Mouse (Mus musculus): ENCODE data around the gene Dkc1. TPM values are rescaled to one million over a fixed set of nuclear protein-coding genes. Genes with fewer than 3 reads are reported as not detected.
A peak's percentile ranks its signal among the peaks of the same experiment; 100 is the strongest.

Dkc1 gene
- 46.5 and 60.9 TPM in 2 replicates for polyA plus RNA-seq (2014; fragmentation: Nextera tagmentation; extraction: Ambion mirVana)

DNA sequence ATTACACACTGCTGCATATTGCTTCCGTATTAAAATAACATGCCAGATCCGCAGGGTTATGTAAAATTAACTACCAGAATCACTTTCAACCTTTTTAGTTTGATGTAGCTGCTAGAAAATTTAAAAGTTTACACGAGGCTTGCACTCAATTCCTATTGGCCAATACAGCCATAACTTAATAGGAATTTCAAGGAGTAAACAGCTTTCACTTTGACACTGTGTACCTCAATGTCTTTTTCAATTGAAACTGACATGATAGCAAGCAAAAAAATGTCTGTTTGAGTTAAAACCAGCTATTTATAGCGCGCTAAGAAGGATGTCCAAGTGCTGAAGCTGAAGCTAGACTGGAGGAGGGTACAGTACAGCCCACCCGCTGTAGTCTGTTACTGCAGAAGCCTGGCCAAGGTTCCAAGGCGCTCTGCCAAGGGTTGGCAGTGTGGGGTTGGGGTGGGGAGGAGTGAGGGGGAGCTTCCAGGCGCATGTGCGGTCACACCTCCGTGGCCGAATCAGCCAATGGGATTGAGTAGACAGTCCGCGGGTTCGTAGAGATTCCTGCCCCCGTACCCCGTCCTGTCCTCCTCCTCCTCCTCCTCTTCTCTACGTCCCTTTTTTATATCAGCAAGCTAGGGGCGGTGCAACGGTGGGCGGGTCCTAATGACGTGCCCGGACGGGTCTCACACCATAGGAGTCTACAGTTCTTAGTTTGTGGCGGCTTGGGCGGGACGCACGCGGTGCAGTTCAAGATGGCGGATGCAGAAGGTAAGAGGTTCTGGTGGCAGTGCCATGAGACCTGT lies at the start of gene Dkc1:
Dkc1 (plus strand) TSS at position 486 of the 794 bp plus-strand sequence.
- Histone ChIP-seq H3K36me3 (ENCODE audit: control insufficient read depth, insufficient read depth, low read length) (peaks cover 2% of the 10 kb centered on the region; the same call in 1 of the 2 replicates), H3K9me3 (ENCODE audit: control insufficient read depth, low read length) (no peaks in the 10 kb centered on the region), H3K27me3 (ENCODE audit: control insufficient read depth, insufficient read depth, low read length) (no peaks in the 10 kb centered on the region), H3K4me1 (ENCODE audit: control insufficient read depth, insufficient read depth, low read length) (no peaks in the 10 kb centered on the region), H3K9ac (replicated peaks; ENCODE audit: low read length) (peak within 1 kb of the TSS; percentile 49), H3K4me2 (ENCODE audit: low read length) (peak within 1 kb of the TSS; percentile 51), H3K4me3 (replicated peaks; ENCODE audit: low read depth, low read length) (peak within 1 kb of the TSS; percentile 47), H3K27ac (replicated peaks; ENCODE audit: low read depth, low read length) (peak within 1 kb of the TSS; percentile 65)
- DNase-seq (peak; percentile 90), ATAC-seq (ENCODE audit: low FRiP score, low TSS enrichment) (peak; percentile 99)
- 31% methylated on average over 27 of the region's 29 CpGs for WGBS

DNA sequence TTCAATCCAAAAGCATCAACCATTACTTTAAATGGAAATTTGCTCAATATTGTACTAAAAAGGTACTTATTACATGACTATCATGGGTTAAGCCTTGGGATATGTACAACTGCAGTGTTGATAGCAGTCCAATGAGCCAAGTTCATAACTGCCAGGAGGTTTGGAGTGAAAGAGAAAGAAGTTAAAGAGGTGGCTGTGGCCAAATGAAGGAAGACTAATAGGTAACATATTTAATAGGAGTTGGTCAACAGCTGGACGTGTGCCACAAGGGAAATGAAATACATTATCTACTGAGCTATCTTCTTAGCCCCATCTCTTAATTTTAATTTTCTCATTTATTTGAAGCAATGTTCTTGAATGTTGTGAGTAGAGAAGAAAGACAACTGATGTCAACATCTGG lies 49.7 kb upstream of the Dkc1 start:
- Histone ChIP-seq H3K4me1 (ENCODE audit: control insufficient read depth, insufficient read depth, low read length) (no peaks in the 10 kb centered on the region), H3K4me2 (ENCODE audit: low read length) (no peak overlapping the region), H3K27me3 (ENCODE audit: control insufficient read depth, insufficient read depth, low read length) (no peaks in the 10 kb centered on the region), H3K27ac (replicated peaks; ENCODE audit: low read depth, low read length) (no peak overlapping the region), H3K4me3 (replicated peaks; ENCODE audit: low read depth, low read length) (no peak overlapping the region), H3K9me3 (ENCODE audit: control insufficient read depth, low read length) (no peaks in the 10 kb centered on the region), H3K36me3 (ENCODE audit: control insufficient read depth, insufficient read depth, low read length) (no peaks in the 10 kb centered on the region), H3K9ac (replicated peaks; ENCODE audit: low read length) (no peak overlapping the region)
- no peak for DNase-seq
- no peak for ATAC-seq (ENCODE audit: low FRiP score, low TSS enrichment)
- 82% methylated on average over 1 of the region's 1 CpGs for WGBS

GRCm38 (mm10) chrX:75046921-75047635 lies 48.6 kb upstream of the Dkc1 start:
- WGBS = 77% methylated on average over 3 of the region's 3 CpGs
- no peaks in the 10 kb centered on the region for H3K36me3 ChIP-seq (ENCODE audit: control insufficient read depth, insufficient read depth, low read length)
- H3K27ac ChIP-seq (replicated peaks; ENCODE audit: low read depth, low read length) = no peak overlapping the region
- no peak overlapping the region for H3K9ac ChIP-seq (replicated peaks; ENCODE audit: low read length)
- ATAC-seq (ENCODE audit: low FRiP score, low TSS enrichment) = no peak
- H3K4me2 ChIP-seq (ENCODE audit: low read length) = no peak overlapping the region
- no peak overlapping the region for H3K4me3 ChIP-seq (replicated peaks; ENCODE audit: low read depth, low read length)
- H3K9me3 ChIP-seq (ENCODE audit: control insufficient read depth, low read length) = no peaks in the 10 kb centered on the region
- DNase-seq = peak; percentile 0
- H3K4me1 ChIP-seq (ENCODE audit: control insufficient read depth, insufficient read depth, low read length) = no peaks in the 10 kb centered on the region
- H3K27me3 ChIP-seq (ENCODE audit: control insufficient read depth, insufficient read depth, low read length) = no peaks in the 10 kb centered on the region

- Histone ChIP-seq H3K27ac (replicated peaks; ENCODE audit: low read depth, low read length) (no peak overlapping the region), H3K9ac (replicated peaks; ENCODE audit: low read length) (no peak overlapping the region), H3K4me1 (ENCODE audit: control insufficient read depth, insufficient read depth, low read length) (no peaks in the 10 kb centered on the region), H3K9me3 (ENCODE audit: control insufficient read depth, low read length) (no peaks in the 10 kb centered on the region), H3K36me3 (ENCODE audit: control insufficient read depth, insufficient read depth, low read length) (no peaks in the 10 kb centered on the region), H3K4me3 (replicated peaks; ENCODE audit: low read depth, low read length) (no peak overlapping the region), H3K4me2 (ENCODE audit: low read length) (no peak overlapping the region), H3K27me3 (ENCODE audit: control insufficient read depth, insufficient read depth, low read length) (no peaks in the 10 kb centered on the region)
- WGBS = 90% methylated on average over 2 of the region's 2 CpGs
- DNase-seq (no peak), ATAC-seq (ENCODE audit: low FRiP score, low TSS enrichment) (no peak)
These were observed 39.4 kb upstream of the Dkc1 start for GRCm38 (mm10) chrX:75056120-75056775.

GRCm38 (mm10) chrX:75082351-75082750 lies 13.3 kb upstream of the Dkc1 start:
- Histone ChIP-seq H3K27ac (replicated peaks; ENCODE audit: low read depth, low read length) (no peak overlapping the region), H3K4me2 (ENCODE audit: low read length) (no peak overlapping the region), H3K27me3 (ENCODE audit: control insufficient read depth, insufficient read depth, low read length) (no peaks in the 10 kb centered on the region), H3K9me3 (ENCODE audit: control insufficient read depth, low read length) (no peaks in the 10 kb centered on the region), H3K4me3 (replicated peaks; ENCODE audit: low read depth, low read length) (no peak overlapping the region), H3K4me1 (ENCODE audit: control insufficient read depth, insufficient read depth, low read length) (no peaks in the 10 kb centered on the region), H3K9ac (replicated peaks; ENCODE audit: low read length) (no peak overlapping the region), H3K36me3 (ENCODE audit: control insufficient read depth, insufficient read depth, low read length) (no peaks in the 10 kb centered on the region)
- DNase-seq = no peak
- WGBS = 64% methylated on average over 2 of the region's 2 CpGs
- no peak for ATAC-seq (ENCODE audit: low FRiP score, low TSS enrichment)

DNA sequence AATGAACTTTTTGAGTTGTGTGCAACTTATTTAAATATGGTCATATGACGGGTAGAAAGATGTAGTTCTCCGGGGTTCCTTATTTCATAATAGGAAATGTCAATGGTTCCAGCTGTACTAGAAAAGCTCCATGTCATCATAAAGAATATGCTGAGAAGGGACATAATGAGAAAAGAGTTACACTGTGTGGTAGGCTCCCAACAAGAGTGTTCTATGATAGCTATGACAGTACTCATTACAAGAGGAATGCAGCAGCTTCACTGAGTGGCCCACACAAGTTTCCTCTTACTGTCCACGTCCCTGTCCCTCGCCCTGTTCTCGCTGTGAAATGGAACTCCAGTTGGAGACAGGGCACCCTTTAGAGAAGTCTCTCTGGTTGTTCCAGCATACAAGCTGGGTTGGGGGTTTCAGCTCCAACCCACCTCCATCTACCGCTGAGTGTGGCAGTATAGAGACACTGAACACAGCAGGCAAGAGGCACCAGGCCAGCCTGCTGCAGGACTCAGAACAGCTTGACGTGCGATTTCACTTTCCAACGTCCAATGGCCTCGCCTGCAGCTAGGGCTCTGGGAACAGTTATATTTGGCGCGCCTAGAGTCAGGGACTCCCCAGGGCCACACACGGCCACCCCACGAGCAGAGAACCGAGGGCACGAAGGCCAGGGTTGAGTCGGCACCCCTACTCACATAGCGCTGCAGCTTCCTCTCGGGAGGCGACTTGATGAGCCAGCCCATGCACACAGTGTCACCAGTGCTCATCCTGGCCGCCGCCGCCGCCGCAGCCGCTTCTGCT lies 11.5 kb upstream of the Dkc1 start:
- ATAC-seq (ENCODE audit: low FRiP score, low TSS enrichment) = peak; percentile 63; the same call in 1 of the 2 replicates

GRCm38 (mm10) chrX:75084774-75085508 lies 10.7 kb upstream of the Dkc1 start, which contains the start of gene Gab3:
Gene Gab3, minus strand, starts transcription at chrX:75085458.
- Histone ChIP-seq H3K9me3 (ENCODE audit: control insufficient read depth, low read length) (no peaks in the 10 kb centered on the region), H3K36me3 (ENCODE audit: control insufficient read depth, insufficient read depth, low read length) (no peaks in the 10 kb centered on the region), H3K27ac (replicated peaks; ENCODE audit: low read depth, low read length) (no peak within 1 kb of the TSS), H3K4me1 (ENCODE audit: control insufficient read depth, insufficient read depth, low read length) (no peaks in the 10 kb centered on the region), H3K4me2 (ENCODE audit: low read length) (peak within 1 kb of the TSS; percentile 55), H3K27me3 (ENCODE audit: control insufficient read depth, insufficient read depth, low read length) (no peaks in the 10 kb centered on the region), H3K4me3 (replicated peaks; ENCODE audit: low read depth, low read length) (peak within 1 kb of the TSS; percentile 44), H3K9ac (replicated peaks; ENCODE audit: low read length) (peak within 1 kb of the TSS; percentile 40; the same call in 1 of the 2 replicates)
- peak; percentile 71 for DNase-seq
- peak; percentile 86 for ATAC-seq (ENCODE audit: low FRiP score, low TSS enrichment)
- WGBS = 12% methylated on average over 12 of the region's 17 CpGs

More for the DNA sequence above, 11.5 kb upstream of the Dkc1 start:
- Histone ChIP-seq H3K4me3 (replicated peaks; ENCODE audit: low read depth, low read length) (peak overlapping the region; percentile 44), H3K36me3 (ENCODE audit: control insufficient read depth, insufficient read depth, low read length) (no peaks in the 10 kb centered on the region), H3K9ac (replicated peaks; ENCODE audit: low read length) (peak overlapping the region; percentile 40; the same call in 1 of the 2 replicates), H3K9me3 (ENCODE audit: control insufficient read depth, low read length) (no peaks in the 10 kb centered on the region), H3K27ac (replicated peaks; ENCODE audit: low read depth, low read length) (no peak overlapping the region), H3K4me2 (ENCODE audit: low read length) (peak overlapping the region; percentile 55), H3K27me3 (ENCODE audit: control insufficient read depth, insufficient read depth, low read length) (no peaks in the 10 kb centered on the region), H3K4me1 (ENCODE audit: control insufficient read depth, insufficient read depth, low read length) (no peaks in the 10 kb centered on the region)
- peak; percentile 53 for DNase-seq
- WGBS = 27% methylated on average over 26 of the region's 26 CpGs

Measured in midbrain, embryonic 14.5 days (tissue).